24 mouse cellular contexts compared by ENCODE assay signal in the genomic region with DNA sequence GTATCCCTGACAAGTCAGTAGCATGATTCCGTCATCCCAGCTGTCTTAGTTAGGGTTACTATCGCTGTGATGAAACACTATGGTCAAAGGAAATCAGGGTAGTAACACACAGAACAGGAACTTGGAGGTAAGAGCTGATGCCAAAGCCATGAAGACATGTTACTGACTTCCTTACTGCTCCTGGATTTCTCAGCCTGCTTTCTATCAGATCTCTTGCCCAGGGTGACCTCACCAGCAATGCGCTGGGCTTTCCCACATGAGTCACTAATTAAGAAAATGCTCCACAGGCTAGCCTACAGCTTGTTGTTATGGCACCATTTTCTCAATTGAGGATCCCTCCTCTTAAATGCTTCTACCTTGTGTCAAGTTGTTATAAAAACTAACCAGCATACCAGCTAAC.
A peak's percentile ranks its signal among the peaks of the same experiment; 100 is the strongest.
DNase-seq lines count a peak whose midpoint lies in the region; ATAC-seq and TF ChIP-seq lines count a peak whose summit lies in the region.
"Had no signal": no experiment of that assay in that cellular context is flagged by ENCODE, and none has a peak within 500 bp of the region (broad histone marks: within the 10 kb centered on the region; RNA-seq: fewer than 3 reads in every experiment).

No protein-coding gene starts in this region.

- no peaks in the 10 kb centered on the region for H3K27me3 ChIP-seq in stomach, postnatal 0 days (ENCODE audit: control insufficient read depth, insufficient read depth, low read length)
- H3K27me3 ChIP-seq: embryonic facial prominence, embryonic 13.5 days; embryonic facial prominence, embryonic 15.5 days; forebrain, embryonic 12.5 days had no signal

- DNase-seq in 3T3-L1 (ENCODE audit: low read depth, low spot score) = peak; percentile 61
- peak; percentile 53 for DNase-seq in 416B (ENCODE audit: low read depth)
- DNase-seq in NIH3T3 (ENCODE audit: low read depth) = peak; percentile 26
- no peak for DNase-seq in stomach, postnatal 0 days (ENCODE audit: low spot score)
- no peak for DNase-seq in kidney, adult 9 months
- DNase-seq in gastrocnemius, adult 8-10 months (ENCODE audit: low spot score in 2 of 2) = no peak
- DNase-seq: adrenal gland, adult 2 months; adrenal gland, postnatal 10 days; adrenal gland, postnatal 25 days; cerebellum, adult 11 months; cerebellum, adult 18-20 months; cerebellum, adult 8-10 months; cerebellum, adult 9-11 months; cerebellum, postnatal 14 days; cerebellum, postnatal 36 days; embryo, embryonic 11 days had no signal

- no peaks in the 10 kb centered on the region for H3K36me3 ChIP-seq in stomach, postnatal 0 days (ENCODE audit: control insufficient read depth, insufficient read depth, low read length)
- H3K36me3 ChIP-seq: embryonic facial prominence, embryonic 13.5 days; embryonic facial prominence, embryonic 15.5 days; forebrain, embryonic 10.5 days; forebrain, embryonic 12.5 days had no signal

- H3K9ac ChIP-seq in stomach, postnatal 0 days (ENCODE audit: low read length) = no peak overlapping the region
- H3K9ac ChIP-seq: embryonic facial prominence, embryonic 13.5 days; embryonic facial prominence, embryonic 15.5 days; forebrain, embryonic 12.5 days had no signal

- 87% methylated on average over 3 of the region's 3 CpGs for WGBS in stomach, postnatal 0 days

- H3K4me3 ChIP-seq in stomach, postnatal 0 days (ENCODE audit: low read depth, low read length) = no peak overlapping the region
- H3K4me3 ChIP-seq: embryonic facial prominence, embryonic 13.5 days; embryonic facial prominence, embryonic 15.5 days; erythroblast, embryonic 14.5 days; forebrain, embryonic 10.5 days; forebrain, embryonic 12.5 days had no signal

- H3K9me3 ChIP-seq in stomach, postnatal 0 days (ENCODE audit: control insufficient read depth, low read length) = no peaks in the 10 kb centered on the region
- H3K9me3 ChIP-seq: embryonic facial prominence, embryonic 13.5 days; embryonic facial prominence, embryonic 15.5 days; forebrain, embryonic 10.5 days; forebrain, embryonic 12.5 days had no signal

- ATAC-seq in stomach, postnatal 0 days (ENCODE audit: low FRiP score, low TSS enrichment) = peak; percentile 24; the same call in 1 of the 2 replicates
- ATAC-seq in megakaryocyte, adult 5-6 weeks (ENCODE audit: poor library complexity, severe bottlenecking) = no peak
- ATAC-seq: forebrain, embryonic 14.5 days; forebrain, embryonic 16.5 days had no signal

- no peak for TF ChIP-seq CTCF in stomach, postnatal 0 days (IDR thresholded peaks at IDR 0.05; ENCODE audit: low read depth)

- no peak for TF ChIP-seq EP300 in stomach, postnatal 0 days (optimal IDR thresholded peaks at IDR 0.05)

- no peak overlapping the region for H3K27ac ChIP-seq in stomach, postnatal 0 days (replicated peaks)
- H3K27ac ChIP-seq: embryonic facial prominence, embryonic 13.5 days; embryonic facial prominence, embryonic 15.5 days; forebrain, embryonic 10.5 days; forebrain, embryonic 12.5 days had no signal

- H3K4me2 ChIP-seq in stomach, postnatal 0 days (replicated peaks; ENCODE audit: low read depth) = no peak overlapping the region
- H3K4me2 ChIP-seq: embryonic facial prominence, embryonic 13.5 days; embryonic facial prominence, embryonic 15.5 days; forebrain, embryonic 12.5 days had no signal

- no peaks in the 10 kb centered on the region for H3K4me1 ChIP-seq in stomach, postnatal 0 days (replicated peaks; ENCODE audit: control insufficient read depth, insufficient read depth)
- H3K4me1 ChIP-seq: embryonic facial prominence, embryonic 13.5 days; embryonic facial prominence, embryonic 15.5 days; forebrain, embryonic 10.5 days; forebrain, embryonic 12.5 days had no signal

Comparison
In these comparisons a context has a peak if more than half of its experiments do, and no peak if none do; other contexts are left out.
1. DNase-seq: peak in 3T3-L1 (single experiment), 416B (single experiment) and NIH3T3 (single experiment); none in stomach, postnatal 0 days (single experiment), kidney, adult 9 months (single experiment) and gastrocnemius, adult 8-10 months (0 of 2).